Mouse (Mus musculus): ENCODE results near the gene Cyb561d2.

GRCm38 (mm10) chr9:107590773-107591060 is 48.7 kb upstream of the Cyb561d2 start:
- TF ChIP-seq CTCF (IDR thresholded peaks at IDR 0.05; ENCODE audit: borderline replicate concordance, extremely low read depth, insufficient read depth, insufficient read length) (no peak), POLR2A (IDR thresholded peaks at IDR 0.05; ENCODE audit: borderline replicate concordance, extremely low read depth, insufficient read depth, insufficient read length, poor library complexity, severe bottlenecking) (no peak)

Measured in brain, embryonic 14.5 days (tissue).